ENCODE assay signal across 17 mouse cellular contexts in the genomic region with DNA sequence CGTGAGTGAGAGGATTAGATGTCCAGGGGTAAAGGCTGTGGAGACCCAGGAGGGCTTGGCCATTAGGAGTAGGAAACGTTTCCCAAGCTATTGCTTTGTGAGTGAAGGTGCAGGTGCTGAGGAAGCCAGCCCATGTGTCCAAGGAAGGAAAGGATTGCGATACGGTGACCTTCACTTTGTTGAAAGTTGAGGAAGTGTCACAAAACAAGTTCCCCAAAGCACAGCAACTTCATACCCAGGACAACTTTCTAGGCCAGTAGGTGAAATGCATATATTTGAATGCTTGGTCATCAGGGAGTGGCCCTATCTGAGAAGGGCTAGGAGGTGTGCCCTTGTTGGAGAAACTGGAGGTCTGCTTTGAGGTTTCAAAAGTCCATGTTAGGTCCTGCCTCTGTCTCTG. TPM values are rescaled to one million over a fixed set of nuclear protein-coding genes. Genes with fewer than 3 reads are reported as not detected.
DNase-seq lines count a peak whose midpoint lies in the region; ATAC-seq lines count a peak whose summit lies in the region.
"Had no signal": no experiment of that assay in that cellular context is flagged by ENCODE, and none has a peak within 500 bp of the region (broad histone marks: within the 10 kb centered on the region; RNA-seq: fewer than 3 reads in every experiment).

No protein-coding gene starts in this region.

- H3K4me2 ChIP-seq in liver, embryonic 16.5 days (ENCODE audit: low read depth, low read length), result no peak overlapping the region
- H3K4me2 ChIP-seq in liver, embryonic 12.5 days, result no peak overlapping the region
- H3K4me2 ChIP-seq: embryonic facial prominence, embryonic 12.5 days; forebrain, embryonic 15.5 days; heart, embryonic 11.5 days; heart, embryonic 15.5 days had no signal

- intact Hi-C loops in heart, postnatal 36 days (cut with DNase I), result loop anchor here (5.0 kb wide), 1 partner anchor 225 kb away; no protein-coding TSS in a partner anchor

- DNase-seq in kidney, adult 18-20 months, result no peak
- no peak for DNase-seq in heart, postnatal 36 days
- DNase-seq: adrenal gland, adult 2 months; adrenal gland, postnatal 25 days; cerebellum, adult 8-10 months; cerebellum, postnatal 14 days; gastrocnemius, postnatal 10 days; heart, adult 2 months; heart, postnatal 14 days had no signal

- no peak overlapping the region for H3K9ac ChIP-seq in liver, embryonic 16.5 days (ENCODE audit: low read depth, low read length)
- H3K9ac ChIP-seq in liver, embryonic 12.5 days, result no peak overlapping the region
- H3K9ac ChIP-seq: embryonic facial prominence, embryonic 12.5 days; forebrain, embryonic 15.5 days; heart, embryonic 15.5 days had no signal

- H3K4me3 ChIP-seq in liver, embryonic 16.5 days (ENCODE audit: low read depth, low read length), result no peak overlapping the region
- no peak overlapping the region for H3K4me3 ChIP-seq in liver, embryonic 12.5 days
- H3K4me3 ChIP-seq: embryonic facial prominence, embryonic 12.5 days; forebrain, embryonic 15.5 days; heart, adult 2 months; heart, embryonic 15.5 days had no signal

- H3K27me3 ChIP-seq in liver, embryonic 16.5 days (ENCODE audit: control insufficient read depth, insufficient read depth, low read depth, low read length), result no peaks in the 10 kb centered on the region
- no peaks in the 10 kb centered on the region for H3K27me3 ChIP-seq in liver, embryonic 12.5 days (replicated peaks)
- H3K27me3 ChIP-seq: embryonic facial prominence, embryonic 12.5 days; forebrain, embryonic 15.5 days had no signal

- WGBS in liver, embryonic 16.5 days (ENCODE audit: insufficient replicate concordance), result 37% methylated on average over 4 of the region's 4 CpGs
- 58% methylated on average over 4 of the region's 4 CpGs for WGBS in liver, embryonic 12.5 days (ENCODE audit: insufficient replicate concordance)

- H3K36me3 ChIP-seq in liver, embryonic 16.5 days (ENCODE audit: control insufficient read depth, insufficient read depth), result no peaks in the 10 kb centered on the region
- no peaks in the 10 kb centered on the region for H3K36me3 ChIP-seq in liver, embryonic 12.5 days
- H3K36me3 ChIP-seq: embryonic facial prominence, embryonic 12.5 days; forebrain, embryonic 15.5 days; heart, embryonic 15.5 days had no signal

- no peaks in the 10 kb centered on the region for H3K4me1 ChIP-seq in liver, embryonic 16.5 days (ENCODE audit: control insufficient read depth, low read depth, low read length)
- no peaks in the 10 kb centered on the region for H3K4me1 ChIP-seq in liver, embryonic 12.5 days
- H3K4me1 ChIP-seq: forebrain, embryonic 15.5 days; heart, embryonic 15.5 days had no signal

- ATAC-seq in liver, embryonic 16.5 days (ENCODE audit: low read depth), result no peak
- no peak for ATAC-seq in liver, embryonic 12.5 days
- ATAC-seq in granulocyte monocyte progenitor cell, adult 5-6 weeks (replicated peaks; ENCODE audit: poor library complexity, severe bottlenecking), result peak; percentile 59
- peak; percentile 62 for ATAC-seq in monocyte, adult 5-6 weeks (replicated peaks; ENCODE audit: insufficient number of reproducible peaks, low FRiP score, low TSS enrichment, poor library complexity, severe bottlenecking)

- no peaks in the 10 kb centered on the region for H3K9me3 ChIP-seq in liver, embryonic 16.5 days (replicated peaks; ENCODE audit: control insufficient read depth, low read length)
- no peaks in the 10 kb centered on the region for H3K9me3 ChIP-seq in liver, embryonic 12.5 days (replicated peaks)
- H3K9me3 ChIP-seq: embryonic facial prominence, embryonic 12.5 days; forebrain, embryonic 15.5 days; heart, embryonic 15.5 days had no signal

- H3K27ac ChIP-seq in liver, embryonic 16.5 days (ENCODE audit: low read length), result 0 out of 2 replicates have a peak overlapping the region, but pooled peaks have one; percentile 35
- H3K27ac ChIP-seq in liver, embryonic 12.5 days, result no peak overlapping the region
- H3K27ac ChIP-seq: embryonic facial prominence, embryonic 12.5 days; forebrain, embryonic 15.5 days; heart, adult 2 months; heart, embryonic 15.5 days had no signal

RNA-seq across cellular contexts. Expression of a gene that starts 40.7 kb away (rescaled TPM):
- polyA plus RNA-seq in liver, embryonic 16.5 days (2015; fragmentation: Nextera tagmentation; extraction: Ambion mirVana), result 16.2 and 16.7 TPM in 2 replicates
- 20.2 and 23.1 TPM in 2 replicates for polyA plus RNA-seq in liver, embryonic 12.5 days (2016; fragmentation: Nextera tagmentation; extraction: Ambion mirVana)
- total RNA-seq in granulocyte monocyte progenitor cell, adult 5-6 weeks (2014; fragmentation: Nextera tagmentation), result 42.4 and 43.6 TPM in 2 replicates
- 27.7 and 33.7 TPM in 2 replicates for total RNA-seq in granulocyte monocyte progenitor cell, adult 5-6 weeks (2017)
- 23.8 to 26.5 TPM (median 25.9 TPM) in 3 replicates for total RNA-seq in monocyte, adult 5-6 weeks (2017)
- total RNA-seq in heart, postnatal 36 days (2021), result 10 to 100 TPM; 45.0 to 46.5 TPM

Comparison
In these comparisons a context has a peak if more than half of its experiments do, and no peak if none do; other contexts are left out.
1. ATAC-seq: peak in granulocyte monocyte progenitor cell, adult 5-6 weeks (single experiment) and monocyte, adult 5-6 weeks (single experiment); none in liver, embryonic 16.5 days (single experiment) and liver, embryonic 12.5 days (single experiment).